Mouse (Mus musculus) mature B cell (primary cell): Measurements from ENCODE around the gene Msrb1.

ENCODE experiments used
- in situ Hi-C: fragments of 300-500 bp; cut with MboI; formaldehyde crosslinking; loops from 2 replicates; pipeline ENCODE4 v1.14.3; 2019

Msrb1 gene

GRCm38 (mm10) chr17:24743896-24744295 lies 7.5 kb downstream of the Msrb1 start:
- in situ Hi-C loops = no loop called here

- in situ Hi-C loops = no loop called here
Measured at GRCm38 (mm10) chr17:24744381-24744780, 7.9 kb downstream of the Msrb1 start.

GRCm38 (mm10) chr17:24745526-24746497 lies 9.4 kb downstream of the Msrb1 start:
- in situ Hi-C loops = no loop called here

- in situ Hi-C loops = no loop called here
Measured at GRCm38 (mm10) chr17:24746986-24747385, 10.5 kb downstream of the Msrb1 start.

DNA sequence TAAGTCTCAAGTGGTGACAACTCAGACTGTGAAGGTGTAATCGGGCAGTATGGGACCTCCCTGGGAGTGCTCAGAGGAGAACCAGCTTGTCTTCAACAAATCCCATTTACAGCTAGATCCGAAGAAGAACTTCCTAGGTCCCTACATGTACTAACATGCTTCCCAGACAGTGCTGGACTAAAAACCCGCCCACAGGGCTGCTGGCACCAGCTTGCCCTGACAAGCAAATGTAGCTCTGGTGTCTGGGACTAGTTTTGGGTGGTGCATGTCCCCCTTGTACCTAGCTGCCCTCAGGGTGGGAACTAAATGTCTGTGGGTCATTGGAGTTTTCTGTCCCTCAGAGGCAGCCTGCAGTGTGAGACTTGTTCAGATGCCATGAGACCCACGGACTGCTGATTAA lies 15.1 kb downstream of the Msrb1 start:
- in situ Hi-C loops = no loop called here

DNA sequence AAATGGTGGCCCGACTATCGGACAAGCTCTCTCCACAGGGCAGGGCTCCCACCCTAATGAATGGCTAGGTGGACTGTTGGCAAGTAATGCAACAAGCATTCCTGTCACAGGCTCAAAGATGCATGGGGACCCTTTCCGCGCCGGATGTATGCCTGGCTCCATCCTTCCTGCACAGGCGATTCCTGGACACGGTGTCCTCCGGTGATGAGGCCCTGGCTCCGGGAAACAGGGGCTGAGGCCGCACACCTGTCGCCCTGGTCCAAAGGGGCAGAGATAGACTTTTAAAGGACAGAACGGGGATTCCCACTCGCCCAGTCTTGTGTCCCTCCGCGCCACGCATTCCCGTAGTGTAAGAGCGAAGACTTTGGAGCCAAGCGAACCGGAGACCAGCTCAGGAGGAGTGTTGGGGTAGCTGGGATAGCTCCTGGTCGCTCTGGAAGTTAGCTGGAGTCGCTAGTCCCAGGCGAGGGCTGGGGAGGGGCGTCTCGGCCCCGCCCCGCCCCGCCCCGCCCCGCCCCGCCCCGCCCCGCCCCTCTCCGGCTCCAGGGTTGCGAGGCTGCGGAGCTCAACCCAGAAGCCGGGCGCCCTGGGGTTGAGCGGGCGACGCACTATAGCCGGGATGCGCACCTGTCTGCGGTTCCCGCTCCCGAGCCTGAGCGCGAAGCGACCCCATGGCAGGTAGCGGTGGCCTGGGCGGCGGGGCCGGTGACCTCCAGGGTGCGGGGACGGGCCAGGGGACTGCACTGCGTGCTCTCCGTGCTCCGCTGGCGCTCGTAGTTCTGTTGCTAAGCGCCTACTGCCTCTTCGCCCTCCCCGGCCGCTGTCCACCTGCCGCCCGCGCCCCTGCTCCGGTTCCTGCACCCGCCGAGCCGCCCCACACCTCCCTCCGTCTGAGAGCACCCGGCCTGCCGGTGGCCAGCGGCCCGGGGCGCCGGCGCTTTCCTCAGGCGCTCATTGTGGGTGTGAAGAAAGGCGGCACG lies 16.3 kb downstream of the Msrb1 start, which contains the start of gene Hs3st6:
TSS of gene Hs3st6 (plus strand) at position 574 of the 980 bp plus-strand sequence.
- in situ Hi-C loops = no loop called here

GRCm38 (mm10) chr17:24757394-24757793 lies 21.0 kb downstream of the Msrb1 start:
- in situ Hi-C loops = no loop called here

DNA sequence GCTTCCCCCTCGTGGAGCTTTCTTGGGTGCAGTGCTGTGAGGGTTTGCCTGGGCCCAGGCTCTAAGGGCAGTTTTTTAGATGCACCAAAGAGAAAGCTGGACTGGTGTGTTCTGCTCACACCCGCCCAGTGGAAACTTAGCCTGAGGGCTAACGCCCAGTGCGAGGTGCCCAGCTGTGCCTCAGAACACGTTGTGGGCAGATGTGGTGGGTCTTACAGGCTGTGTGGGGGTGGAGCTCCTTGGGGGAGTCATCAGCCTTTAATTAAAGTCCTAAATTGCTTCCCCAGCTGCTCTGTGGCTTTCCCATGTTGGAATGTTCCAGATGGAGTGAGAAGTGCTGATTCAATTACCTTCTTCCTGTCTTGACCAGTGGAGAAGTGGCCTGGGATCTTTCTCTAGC lies 24.7 kb downstream of the Msrb1 start:
- in situ Hi-C loops = no loop called here

- in situ Hi-C loops = no loop called here
Measured at GRCm38 (mm10) chr17:24765016-24765905, 28.8 kb downstream of the Msrb1 start.

DNA sequence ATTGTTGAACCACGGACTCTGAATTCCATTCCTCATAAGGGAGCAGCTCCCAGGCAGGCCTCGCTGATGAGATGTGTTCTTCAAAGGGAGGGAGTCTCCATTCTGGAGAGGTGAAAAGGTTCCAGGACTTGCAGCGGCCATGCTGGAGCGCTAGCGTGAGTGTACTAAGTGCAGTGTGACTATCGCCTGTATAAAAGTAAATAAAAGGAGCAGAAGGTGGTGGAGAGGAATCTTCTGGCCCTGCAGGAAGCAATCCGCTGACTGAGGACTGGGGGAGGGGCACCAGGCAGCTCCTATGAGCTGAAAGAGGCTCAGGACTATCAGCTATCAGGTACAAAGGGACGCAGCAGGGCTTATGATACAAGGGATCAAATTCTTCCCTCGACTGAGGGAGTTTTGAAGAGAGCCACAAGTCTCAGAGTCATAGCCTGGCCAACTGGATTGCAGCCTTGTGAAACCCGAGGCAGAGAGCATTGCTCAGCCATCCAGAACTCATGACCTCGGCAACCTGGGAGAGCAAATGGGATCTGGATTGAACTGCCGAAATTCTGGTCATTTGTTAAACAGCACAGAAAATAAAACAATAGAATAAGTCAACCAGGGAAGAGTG lies 29.9 kb downstream of the Msrb1 start:
- in situ Hi-C loops = no loop called here

GRCm38 (mm10) chr17:24769146-24769545 lies 32.7 kb downstream of the Msrb1 start:
- in situ Hi-C loops = no loop called here

GRCm38 (mm10) chr17:24773241-24773640 lies 36.8 kb downstream of the Msrb1 start:
- in situ Hi-C loops = no loop called here

GRCm38 (mm10) chr17:24775173-24775572 lies 38.7 kb downstream of the Msrb1 start:
- in situ Hi-C loops = no loop called here

- in situ Hi-C loops = no loop called here
Measured at GRCm38 (mm10) chr17:24777073-24777472, 40.6 kb downstream of the Msrb1 start.

DNA sequence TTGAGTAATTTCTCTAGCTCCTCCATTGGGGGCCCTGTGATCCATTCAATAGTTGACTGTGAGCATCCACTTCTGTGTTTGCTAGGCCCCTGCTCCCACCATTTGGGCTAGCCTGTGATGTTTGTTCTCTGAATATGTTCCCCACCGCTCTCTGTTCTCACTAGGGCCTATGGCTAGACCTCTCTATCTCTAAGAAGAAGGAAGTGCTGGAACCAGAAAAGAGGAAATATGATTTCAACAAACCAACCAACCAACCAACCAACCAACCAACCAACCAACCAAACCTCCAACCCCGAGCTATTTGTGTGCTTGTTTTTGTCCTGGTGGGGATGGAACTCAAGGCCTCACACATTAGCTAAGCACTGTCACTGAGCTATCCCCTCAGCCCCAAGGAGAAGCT lies 44.4 kb downstream of the Msrb1 start:
- in situ Hi-C loops = no loop called here

- in situ Hi-C loops = no loop called here
Measured at GRCm38 (mm10) chr17:24792190-24792589, 55.7 kb downstream of the Msrb1 start.
